Mouse (Mus musculus) lung, embryonic 14.5 days (tissue): ENCODE results near the gene Mturn. TPM values are rescaled to one million over a fixed set of nuclear protein-coding genes. Genes with fewer than 3 reads are reported as not detected.

ENCODE experiments used
- ATAC-seq: fragments of 200-750 bp; cut with Nextera tagmentation; 2 replicates; pipeline ENCODE4 v1.8.0; 2017; ENCODE audit warnings: mild to moderate bottlenecking, moderate TSS enrichment, moderate library complexity; ENCODE audit not compliant: insufficient read depth
- DNase-seq: peaks from one replicate; pipeline ENCODE4 v3.0.0-alpha.2; 2015
- H3K27ac ChIP-seq: fragments of 300-500 bp; sonication (generic); 2 replicates; pipeline ENCODE4 v1.5.1; 2014; ENCODE audit warnings: low read depth, mild to moderate bottlenecking, moderate library complexity
- H3K27me3 ChIP-seq: fragments of 300-500 bp; sonication (generic); 2 replicates; pipeline ENCODE4 v1.6.1; 2014; ENCODE audit warnings: low read length, control low read depth; ENCODE audit not compliant: insufficient read depth
- H3K36me3 ChIP-seq: fragments of 300-500 bp; sonication (generic); 2 replicates; pipeline ENCODE4 v1.6.1; 2014; ENCODE audit warnings: control low read depth; ENCODE audit not compliant: insufficient read depth
- H3K4me1 ChIP-seq: fragments of 300-500 bp; sonication (generic); 2 replicates; pipeline ENCODE4 v1.6.1; 2014; ENCODE audit warnings: antibody characterized with exemption, control low read depth; ENCODE audit not compliant: insufficient read depth
- H3K4me2 ChIP-seq: fragments of 300-500 bp; sonication (generic); 2 replicates; pipeline ENCODE4 v1.6.1; 2014; ENCODE audit warnings: mild to moderate bottlenecking
- H3K4me3 ChIP-seq: fragments of 300-500 bp; sonication (generic); 2 replicates; pipeline ENCODE4 v1.5.1; 2014; ENCODE audit warnings: low read depth, low read length
- H3K9ac ChIP-seq: fragments of 300-500 bp; sonication (generic); 2 replicates; pipeline ENCODE4 v1.6.1; 2014
- H3K9me3 ChIP-seq: fragments of 300-500 bp; sonication (generic); 2 replicates; pipeline ENCODE4 v1.6.1; 2016; ENCODE audit warnings: low read depth, low read length, control low read depth
- CTCF ChIP-seq: IDR thresholded peaks from 2 replicates; pipeline ENCODE4 v1.5.1; 2016; ENCODE audit warnings: antibody characterized with exemption, low read depth
- WGBS: fragments of 180-500 bp; shearing (Covaris S2); extraction: QIAGEN DNeasy Blood & Tissue Kit; methylation state at CpG from one replicate; pipeline ENCODE4 v1.1.7; 2014; 5-methylcytosine and 5-hydroxymethylcytosine counted together
- polyA plus RNA-seq: library from polyadenylated mRNA; unstranded; fragments of >200 nt; fragmentation: Nextera tagmentation; extraction: Ambion mirVana; gene quantifications from 2 replicates; pipeline ENCODE4 v1.2.1, GENCODE M21; 2014

Mturn gene
- 3.1 and 4.7 TPM in 2 replicates for polyA plus RNA-seq

DNA sequence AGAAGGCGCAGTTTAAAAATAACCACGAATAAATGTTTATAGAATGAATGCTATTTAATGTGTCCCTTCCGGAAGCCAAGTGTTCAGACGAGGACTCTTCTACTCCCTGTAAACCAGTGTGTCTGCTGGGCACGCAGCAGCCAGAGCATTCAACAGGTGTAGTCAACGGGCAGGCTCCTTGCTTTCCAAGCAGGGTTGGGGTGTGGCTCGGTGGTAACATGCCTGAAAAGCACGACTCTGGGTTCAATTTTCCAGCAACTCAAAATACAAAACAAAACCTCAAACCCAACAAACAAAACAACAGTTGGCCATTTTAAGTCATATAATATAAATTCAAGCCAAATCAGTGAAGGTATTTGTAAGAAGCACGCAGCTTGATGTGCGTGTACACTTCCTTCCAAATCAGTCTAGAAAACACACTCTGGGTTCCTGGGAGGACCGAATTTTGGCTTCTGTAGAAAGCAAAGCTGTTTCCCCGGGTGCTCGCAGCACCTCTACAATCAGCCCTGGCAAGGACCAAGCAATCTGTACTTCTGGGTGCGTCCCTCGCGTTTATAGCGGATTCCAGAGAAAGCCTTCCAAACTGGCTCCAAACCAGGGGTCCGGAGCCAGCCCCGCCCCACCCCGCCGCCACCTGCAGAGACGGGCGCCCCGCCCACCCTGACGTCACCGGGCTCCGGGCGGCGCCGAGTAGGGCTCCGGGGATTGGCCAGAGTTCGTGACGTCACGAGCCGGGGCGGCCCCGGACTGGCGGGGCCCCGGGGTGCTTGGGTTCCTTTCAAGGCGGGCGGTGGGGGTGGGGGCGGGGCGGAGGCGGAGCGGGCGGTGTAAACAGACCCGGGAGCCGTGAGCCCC is at the start of gene Mturn:
Gene Mturn (plus strand): TSS at position 734 of the 855 bp plus-strand sequence.
- H3K4me3 ChIP-seq, result peak within 1 kb of the TSS; percentile 71
- H3K4me2 ChIP-seq, result peak within 1 kb of the TSS; percentile 99
- no peaks in the 10 kb centered on the region for H3K36me3 ChIP-seq
- H3K9ac ChIP-seq, result peak within 1 kb of the TSS; percentile 56
- WGBS, result 2% methylated on average over 42 of the region's 48 CpGs
- no peaks in the 10 kb centered on the region for H3K9me3 ChIP-seq
- ATAC-seq (peak; percentile 98), DNase-seq (peak; percentile 98)
- TF ChIP-seq CTCF, result no peak
- H3K27ac ChIP-seq, result peak within 1 kb of the TSS; percentile 24; the same call in 1 of the 2 replicates
- peaks cover 15% of the 10 kb centered on the region; the same call in 1 of the 2 replicates for H3K27me3 ChIP-seq
- H3K4me1 ChIP-seq, result no peaks in the 10 kb centered on the region

DNA sequence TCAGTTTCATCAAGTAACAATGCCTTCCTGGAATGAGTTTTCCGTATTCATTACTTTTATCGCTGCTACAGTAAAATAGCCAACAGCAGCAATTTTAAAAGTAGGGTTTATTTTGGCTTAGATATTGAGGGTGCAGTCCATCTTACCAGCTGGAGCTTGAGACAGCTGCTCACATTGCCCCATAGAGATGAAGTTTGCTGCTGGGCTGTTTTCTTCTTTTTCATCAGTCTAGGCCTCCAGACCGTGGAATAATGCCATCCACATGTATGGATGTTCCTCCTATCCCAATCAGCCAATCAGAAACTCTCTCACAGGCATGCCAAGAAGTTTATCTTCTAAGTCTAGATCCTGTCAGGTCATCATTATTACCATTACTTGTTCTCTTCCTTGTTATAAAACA is 41.5 kb upstream of the Mturn start:
- Histone ChIP-seq H3K36me3 (peaks cover 23% of the 10 kb centered on the region; the same call in 1 of the 2 replicates), H3K4me2 (no peak overlapping the region), H3K9ac (no peak overlapping the region), H3K4me3 (no peak overlapping the region), H3K27ac (no peak overlapping the region), H3K27me3 (no peaks in the 10 kb centered on the region), H3K9me3 (no peaks in the 10 kb centered on the region), H3K4me1 (no peaks in the 10 kb centered on the region)
- no peak for TF ChIP-seq CTCF
- DNase-seq (no peak), ATAC-seq (no peak)
- WGBS, result 82% methylated on average over 3 of the region's 3 CpGs

DNA sequence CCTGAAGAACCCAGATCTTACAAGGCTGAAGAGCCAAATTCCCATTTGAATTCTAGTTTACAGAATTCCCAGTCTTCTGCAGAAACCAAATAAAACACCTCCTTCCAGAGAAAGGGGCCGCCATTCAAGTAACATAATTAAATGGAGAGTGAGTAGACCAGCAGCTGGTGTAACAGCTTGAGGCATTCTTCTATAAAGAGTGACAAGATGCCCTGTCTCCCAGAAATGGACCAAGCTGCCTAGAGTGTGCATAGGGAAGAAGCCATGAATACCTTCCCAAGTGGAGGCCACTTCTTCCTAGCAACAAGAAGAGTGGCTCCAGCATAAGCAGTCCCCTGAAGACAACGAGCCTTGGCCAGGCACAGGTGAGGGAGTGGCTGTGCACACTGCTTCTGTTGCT is 39.5 kb upstream of the Mturn start:
- 79% methylated on average over 2 of the region's 2 CpGs for WGBS
- no peak for TF ChIP-seq CTCF
- Histone ChIP-seq H3K4me2 (no peak overlapping the region), H3K9me3 (no peaks in the 10 kb centered on the region), H3K36me3 (peaks cover 20% of the 10 kb centered on the region; the same call in 1 of the 2 replicates), H3K4me3 (no peak overlapping the region), H3K4me1 (no peaks in the 10 kb centered on the region), H3K27ac (no peak overlapping the region), H3K27me3 (no peaks in the 10 kb centered on the region), H3K9ac (no peak overlapping the region)
- ATAC-seq, result no peak
- no peak for DNase-seq

DNA sequence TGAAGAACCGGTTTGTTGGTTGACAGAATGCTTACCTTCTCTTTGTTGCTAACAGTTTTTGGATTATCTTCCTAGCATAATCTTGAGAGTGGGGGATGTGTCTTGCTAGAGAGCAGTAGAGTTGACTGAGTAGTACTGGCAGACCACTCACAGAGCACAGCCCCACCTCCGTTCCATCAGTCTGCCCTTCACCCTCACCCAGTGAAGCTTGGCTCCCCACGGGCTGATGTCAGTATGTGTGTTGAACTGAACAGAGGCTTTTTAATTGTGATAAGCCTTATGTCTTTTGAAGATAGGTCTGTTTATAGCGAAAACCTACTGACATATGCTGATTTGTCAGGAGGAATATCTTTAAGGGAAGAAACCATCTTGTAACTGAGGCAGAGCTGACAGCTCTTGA is 38.2 kb upstream of the Mturn start:
- WGBS, result 60% methylated on average over 4 of the region's 4 CpGs
- H3K27me3 ChIP-seq, result no peaks in the 10 kb centered on the region
- no peak for ATAC-seq

DNA sequence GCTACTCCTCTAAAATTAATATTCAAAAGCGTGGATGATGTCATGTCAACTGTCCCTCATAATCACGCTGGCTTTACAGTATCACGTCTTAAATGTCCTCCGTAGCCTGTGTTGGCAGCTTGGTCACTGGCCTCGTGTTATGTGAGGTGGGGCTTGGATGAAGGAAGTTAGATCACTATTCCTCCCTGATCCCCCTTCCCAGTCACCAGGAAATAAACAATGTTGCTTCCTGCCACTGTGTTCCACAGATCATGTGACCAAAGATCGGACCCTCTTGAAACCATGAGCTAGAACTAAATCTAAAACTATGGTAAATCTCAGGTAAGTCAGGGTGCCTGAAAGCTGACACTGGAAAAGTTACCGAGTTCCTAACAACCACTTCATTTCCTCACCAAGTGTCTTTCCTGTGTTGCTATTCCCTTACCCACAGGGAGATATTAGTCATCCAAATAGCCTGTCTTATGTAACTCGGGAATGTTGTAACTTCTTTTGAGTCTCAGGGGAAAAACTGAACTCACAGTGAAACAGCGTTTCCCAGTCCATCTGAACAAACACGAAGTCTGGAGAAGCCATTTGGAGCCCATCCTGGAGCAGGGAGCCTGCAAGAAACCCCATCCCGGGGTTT is 25.8 kb upstream of the Mturn start:
- H3K27ac ChIP-seq, result no peak overlapping the region
- H3K36me3 ChIP-seq, result no peaks in the 10 kb centered on the region
- ATAC-seq (no peak), DNase-seq (peak; percentile 5)
- H3K4me2 ChIP-seq, result no peak overlapping the region
- no peak for TF ChIP-seq CTCF
- no peaks in the 10 kb centered on the region for H3K27me3 ChIP-seq
- 66% methylated on average over 11 of the region's 11 CpGs for WGBS
- no peak overlapping the region for H3K9ac ChIP-seq
- no peaks in the 10 kb centered on the region for H3K9me3 ChIP-seq
- no peak overlapping the region for H3K4me3 ChIP-seq
- H3K4me1 ChIP-seq, result peaks cover 3% of the 10 kb centered on the region; the same call in 1 of the 2 replicates

More for the DNA sequence above, 38.2 kb upstream of the Mturn start:
- no peaks in the 10 kb centered on the region for H3K4me1 ChIP-seq
- no peaks in the 10 kb centered on the region for H3K9me3 ChIP-seq
- H3K4me2 ChIP-seq, result no peak overlapping the region
- H3K9ac ChIP-seq, result no peak overlapping the region
- H3K36me3 ChIP-seq, result 0 out of 2 replicates have a peak, but pooled peaks cover 17% of the 10 kb centered on the region
- no peak for TF ChIP-seq CTCF
- no peak overlapping the region for H3K4me3 ChIP-seq
- H3K27ac ChIP-seq, result no peak overlapping the region
- no peak for DNase-seq

DNA sequence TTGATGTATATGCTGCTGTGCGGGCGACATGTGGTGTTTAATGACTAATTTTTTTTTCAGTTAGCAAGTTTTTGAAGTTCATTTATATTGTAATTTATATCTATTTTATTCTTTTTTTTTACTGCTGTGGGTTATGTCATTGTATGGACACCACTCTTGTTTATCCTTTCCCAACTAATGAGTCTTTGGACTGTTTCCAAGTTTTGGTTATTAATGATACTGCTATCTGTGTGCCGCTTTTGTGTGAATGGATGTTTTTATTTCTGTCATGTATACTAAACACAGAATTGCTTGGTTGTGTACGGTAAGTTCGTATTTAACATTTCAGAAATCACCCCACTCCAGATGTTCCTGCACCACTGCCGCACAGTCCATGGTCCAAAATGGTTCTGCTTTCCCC is 23.6 kb upstream of the Mturn start:
- ATAC-seq (no peak), DNase-seq (peak; percentile 67)
- Histone ChIP-seq H3K4me3 (no peak overlapping the region), H3K9me3 (no peaks in the 10 kb centered on the region), H3K4me2 (no peak overlapping the region), H3K27ac (no peak overlapping the region), H3K27me3 (no peaks in the 10 kb centered on the region), H3K4me1 (peaks cover 3% of the 10 kb centered on the region; the same call in 1 of the 2 replicates), H3K36me3 (no peaks in the 10 kb centered on the region), H3K9ac (no peak overlapping the region)
- 48% methylated on average over 6 of the region's 6 CpGs for WGBS
- no peak for TF ChIP-seq CTCF

DNA sequence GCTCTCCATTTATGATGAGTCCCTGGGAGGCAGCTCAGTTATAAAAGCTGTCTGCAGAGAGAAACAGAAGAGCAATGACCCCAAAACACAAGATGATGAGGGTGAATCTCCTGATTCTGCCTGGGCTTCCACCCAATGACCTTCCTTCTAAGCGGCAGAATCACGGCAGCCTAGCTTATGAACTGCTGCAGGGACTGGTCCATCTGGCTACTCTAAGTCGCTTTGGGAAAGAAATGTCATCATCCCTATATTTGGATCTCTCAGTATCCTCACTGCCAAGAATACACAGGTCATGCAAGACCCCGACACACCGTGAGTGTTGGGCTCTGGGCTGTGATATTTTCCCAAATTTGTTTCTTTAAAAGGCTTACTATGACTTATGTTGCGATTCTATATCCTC is 11.6 kb upstream of the Mturn start:
- Histone ChIP-seq H3K4me3 (no peak overlapping the region), H3K36me3 (no peaks in the 10 kb centered on the region), H3K27ac (no peak overlapping the region), H3K27me3 (no peaks in the 10 kb centered on the region), H3K4me1 (no peaks in the 10 kb centered on the region), H3K9me3 (no peaks in the 10 kb centered on the region), H3K4me2 (no peak overlapping the region), H3K9ac (no peak overlapping the region)
- DNase-seq (no peak), ATAC-seq (no peak)
- TF ChIP-seq CTCF, result no peak
- 80% methylated on average over 6 of the region's 6 CpGs for WGBS
